Mouse (Mus musculus): ENCODE results near the gene Diras1. TPM values are rescaled to one million over a fixed set of nuclear protein-coding genes. Genes with fewer than 3 reads are reported as not detected.

Diras1 gene
- polyA plus RNA-seq, 1 experiment from 2014 or later: 0.07 TPM

Other genes with a start within 250 kb of the Diras1 start
- 31.3 and 32.8 TPM in 2 replicates for gene Sf3a2, start 227.5 kb downstream of the Diras1 start, polyA plus RNA-seq (2015; fragmentation: Nextera tagmentation; extraction: Ambion mirVana)
- gene Plekhj1, start 227.0 kb downstream of the Diras1 start, polyA plus RNA-seq (2015; fragmentation: Nextera tagmentation; extraction: Ambion mirVana): 73.6 and 83.0 TPM in 2 replicates
- gene Amh, start 220.4 kb downstream of the Diras1 start, polyA plus RNA-seq (2015; fragmentation: Nextera tagmentation; extraction: Ambion mirVana): 0.10 and 0.12 TPM in 2 replicates
- 0.97 and 1.3 TPM in 2 replicates for gene Jsrp1, start 212.2 kb downstream of the Diras1 start, polyA plus RNA-seq (2015; fragmentation: Nextera tagmentation; extraction: Ambion mirVana)
- gene Oaz1, start 199.0 kb downstream of the Diras1 start, polyA plus RNA-seq (2015; fragmentation: Nextera tagmentation; extraction: Ambion mirVana): 1,470 and 1,719 TPM in 2 replicates
- not detected in 2 replicates for gene Lingo3, start 181.6 kb downstream of the Diras1 start, polyA plus RNA-seq (2015; fragmentation: Nextera tagmentation; extraction: Ambion mirVana)
- 115 TPM in 2 replicates for gene Lsm7, start 170.5 kb downstream of the Diras1 start, polyA plus RNA-seq (2015; fragmentation: Nextera tagmentation; extraction: Ambion mirVana)
- 63.9 and 69.6 TPM in 2 replicates for gene Sppl2b, start 170.4 kb downstream of the Diras1 start, polyA plus RNA-seq (2015; fragmentation: Nextera tagmentation; extraction: Ambion mirVana)
- 0.05 TPM in 1 of 2 replicates, not detected in the other for gene Tmprss9, start 153.8 kb downstream of the Diras1 start, polyA plus RNA-seq (2015; fragmentation: Nextera tagmentation; extraction: Ambion mirVana)
- gene Timm13, start 124.7 kb downstream of the Diras1 start, polyA plus RNA-seq (2015; fragmentation: Nextera tagmentation; extraction: Ambion mirVana): 163 and 165 TPM in 2 replicates
- 11.0 and 12.4 TPM in 2 replicates for gene Lmnb2, start 107.4 kb downstream of the Diras1 start, polyA plus RNA-seq (2015; fragmentation: Nextera tagmentation; extraction: Ambion mirVana)
- gene Gadd45b, start 95.6 kb downstream of the Diras1 start, polyA plus RNA-seq (2015; fragmentation: Nextera tagmentation; extraction: Ambion mirVana): 3.8 and 4.0 TPM in 2 replicates
- gene Gng7, start 10.7 kb downstream of the Diras1 start, polyA plus RNA-seq (2015; fragmentation: Nextera tagmentation; extraction: Ambion mirVana): 0.36 and 0.41 TPM in 2 replicates
- gene Slc39a3, start 11.8 kb upstream of the Diras1 start, polyA plus RNA-seq (2015; fragmentation: Nextera tagmentation; extraction: Ambion mirVana): 5.6 and 6.5 TPM in 2 replicates
- 57.0 and 62.9 TPM in 2 replicates for gene Sgta, start 34.5 kb upstream of the Diras1 start, polyA plus RNA-seq (2015; fragmentation: Nextera tagmentation; extraction: Ambion mirVana)
- gene Thop1, start 44.4 kb upstream of the Diras1 start, polyA plus RNA-seq (2015; fragmentation: Nextera tagmentation; extraction: Ambion mirVana): 19.4 and 21.1 TPM in 2 replicates
- 32.9 and 36.3 TPM in 2 replicates for gene Creb3l3, start 73.2 kb upstream of the Diras1 start, polyA plus RNA-seq (2015; fragmentation: Nextera tagmentation; extraction: Ambion mirVana)
- gene Map2k2, start 80.3 kb upstream of the Diras1 start, polyA plus RNA-seq (2015; fragmentation: Nextera tagmentation; extraction: Ambion mirVana): 111 and 117 TPM in 2 replicates
- 47.6 and 56.9 TPM in 2 replicates for gene Zbtb7a, start 109.6 kb upstream of the Diras1 start, polyA plus RNA-seq (2015; fragmentation: Nextera tagmentation; extraction: Ambion mirVana)
- gene Pias4, start 142.3 kb upstream of the Diras1 start, polyA plus RNA-seq (2015; fragmentation: Nextera tagmentation; extraction: Ambion mirVana): 26.0 and 32.6 TPM in 2 replicates
- 270 and 306 TPM in 2 replicates for gene Eef2, start 151.0 kb upstream of the Diras1 start, polyA plus RNA-seq (2015; fragmentation: Nextera tagmentation; extraction: Ambion mirVana)
- 16.6 and 17.8 TPM in 2 replicates for gene Dapk3, start 157.3 kb upstream of the Diras1 start, polyA plus RNA-seq (2015; fragmentation: Nextera tagmentation; extraction: Ambion mirVana)
- 0.07 TPM in 1 of 2 replicates, not detected in the other for gene 4930442H23Rik, start 158.2 kb upstream of the Diras1 start, polyA plus RNA-seq (2015; fragmentation: Nextera tagmentation; extraction: Ambion mirVana)
- gene Nmrk2, start 176.4 kb upstream of the Diras1 start, polyA plus RNA-seq (2015; fragmentation: Nextera tagmentation; extraction: Ambion mirVana): 0.09 TPM in 1 of 2 replicates, not detected in the other
- gene Atcay, start 205.2 kb upstream of the Diras1 start, polyA plus RNA-seq (2015; fragmentation: Nextera tagmentation; extraction: Ambion mirVana): not detected in 2 replicates
- gene Zfr2, start 207.5 kb upstream of the Diras1 start, polyA plus RNA-seq (2015; fragmentation: Nextera tagmentation; extraction: Ambion mirVana): 0.31 TPM in 2 replicates
- 1.9 and 2.1 TPM in 2 replicates for gene Matk, start 227.3 kb upstream of the Diras1 start, polyA plus RNA-seq (2015; fragmentation: Nextera tagmentation; extraction: Ambion mirVana)
- 78.7 and 92.2 TPM in 2 replicates for gene Mrpl54, start 241.3 kb upstream of the Diras1 start, polyA plus RNA-seq (2015; fragmentation: Nextera tagmentation; extraction: Ambion mirVana)
- gene Apba3, start 241.3 kb upstream of the Diras1 start, polyA plus RNA-seq (2015; fragmentation: Nextera tagmentation; extraction: Ambion mirVana): 24.0 and 27.3 TPM in 2 replicates

Data from liver, embryonic 15.5 days (tissue).